Mouse (Mus musculus) liver, embryonic 14.5 days (tissue): ENCODE measurements around the gene Kidins220.

Experiments used
- CTCF ChIP-seq: IDR thresholded peaks from 2 replicates; pipeline ENCODE4 v1.5.1; 2016; ENCODE audit warnings: antibody characterized with exemption, low read depth, control low read depth
- EP300 ChIP-seq: IDR thresholded peaks from 2 replicates; pipeline ENCODE4 v1.6.1; 2016; ENCODE audit warnings: antibody characterized with exemption, low read depth

- TF ChIP-seq CTCF (no peak), EP300 (no peak)
These were observed 27.7 kb upstream of the Kidins220 start for GRCm38 (mm10) chr12:24947065-24947464.
